Mouse (Mus musculus): ENCODE measurements around the gene Dnah14.

Gene Dnah14

GRCm38 (mm10) chr1:181852466-181852865 lies 276.1 kb downstream of the Dnah14 start:
- DNase-seq (ENCODE audit: low read depth, low spot score), result peak; percentile 56

- DNase-seq (ENCODE audit: low read depth, low spot score), result peak; percentile 85
These were observed 276.9 kb downstream of the Dnah14 start for GRCm38 (mm10) chr1:181853081-181853736.

- DNase-seq (ENCODE audit: low read depth, low spot score), result no peak
These were observed 278.5 kb downstream of the Dnah14 start for GRCm38 (mm10) chr1:181854829-181855228.

- DNase-seq (ENCODE audit: low read depth, low spot score), result no peak
These were observed 280.0 kb downstream of the Dnah14 start for GRCm38 (mm10) chr1:181856329-181856728.

- DNase-seq (ENCODE audit: low read depth, low spot score), result peak; percentile 87
These were observed 284.3 kb downstream of the Dnah14 start for GRCm38 (mm10) chr1:181860659-181861058.

GRCm38 (mm10) chr1:181861181-181861902 lies 285.0 kb downstream of the Dnah14 start:
- no peak for DNase-seq (ENCODE audit: low read depth, low spot score)

GRCm38 (mm10) chr1:181862676-181863374 lies 286.5 kb downstream of the Dnah14 start:
- DNase-seq (ENCODE audit: low read depth, low spot score), result no peak

- DNase-seq (ENCODE audit: low read depth, low spot score), result no peak
These were observed 287.1 kb downstream of the Dnah14 start for GRCm38 (mm10) chr1:181863431-181863830.

Measured in CD4-positive, CD25-positive, alpha-beta regulatory T cell, adult 2 months (primary cell).